Comparison of ENCODE assay signal across 18 mouse cellular contexts in genomic region chr10:108448421-108448820, GRCm38 (mm10).
DNase-seq lines count a peak whose midpoint lies in the region; ATAC-seq and TF ChIP-seq lines count a peak whose summit lies in the region.
"Had no signal": no experiment of that assay in that cellular context is flagged by ENCODE, and none has a peak within 500 bp of the region (broad histone marks: within the 10 kb centered on the region; RNA-seq: fewer than 3 reads in every experiment).

No protein-coding gene starts in this region.

- no peaks in the 10 kb centered on the region for H3K36me3 ChIP-seq in intestine, postnatal 0 days (ENCODE audit: control insufficient read depth, insufficient read depth)
- H3K36me3 ChIP-seq in intestine, embryonic 15.5 days: no peaks in the 10 kb centered on the region
- H3K36me3 ChIP-seq in hindbrain, embryonic 16.5 days (ENCODE audit: control insufficient read depth, insufficient read depth, low read length): no peaks in the 10 kb centered on the region
- H3K36me3 ChIP-seq: forebrain, embryonic 12.5 days; midbrain, embryonic 15.5 days had no signal

- ATAC-seq in intestine, postnatal 0 days: no peak
- ATAC-seq in intestine, embryonic 15.5 days: no peak
- ATAC-seq in hindbrain, embryonic 16.5 days: no peak
- no peak for ATAC-seq in megakaryocyte, adult 5-6 weeks (ENCODE audit: poor library complexity, severe bottlenecking)
- ATAC-seq: midbrain, embryonic 15.5 days had no signal

- no peaks in the 10 kb centered on the region for H3K4me1 ChIP-seq in intestine, postnatal 0 days (replicated peaks; ENCODE audit: control insufficient read depth, insufficient read depth, low read length)
- H3K4me1 ChIP-seq in intestine, embryonic 15.5 days (replicated peaks): peaks cover 13% of the 10 kb centered on the region
- H3K4me1 ChIP-seq in hindbrain, embryonic 16.5 days (ENCODE audit: control insufficient read depth, insufficient read depth, low read depth, low read length): peaks cover 7% of the 10 kb centered on the region

- TF ChIP-seq CTCF in intestine, postnatal 0 days (IDR thresholded peaks at IDR 0.05; ENCODE audit: low read depth): peak; percentile 29

- H3K27ac ChIP-seq in intestine, postnatal 0 days (ENCODE audit: low read depth, low read length): no peak overlapping the region
- H3K27ac ChIP-seq in intestine, embryonic 15.5 days: no peak overlapping the region
- H3K27ac ChIP-seq in hindbrain, embryonic 16.5 days (ENCODE audit: low read depth, low read length): no peak overlapping the region
- H3K27ac ChIP-seq: forebrain, embryonic 12.5 days; hindbrain, embryonic 14.5 days; layer of hippocampus, adult 2 months; midbrain, embryonic 15.5 days had no signal

- H3K27me3 ChIP-seq in intestine, postnatal 0 days (replicated peaks; ENCODE audit: control insufficient read depth, insufficient read depth, low read length): no peaks in the 10 kb centered on the region
- H3K27me3 ChIP-seq in intestine, embryonic 15.5 days (replicated peaks): no peaks in the 10 kb centered on the region
- H3K27me3 ChIP-seq in hindbrain, embryonic 16.5 days (replicated peaks; ENCODE audit: control insufficient read depth, insufficient read depth, low read length): no peaks in the 10 kb centered on the region

- WGBS in intestine, postnatal 0 days: 72% methylated on average over 11 of the region's 11 CpGs
- 74% methylated on average over 11 of the region's 11 CpGs for WGBS in intestine, embryonic 15.5 days
- 85% methylated on average over 11 of the region's 11 CpGs for WGBS in hindbrain, embryonic 16.5 days

- no peak overlapping the region for H3K4me3 ChIP-seq in intestine, postnatal 0 days (ENCODE audit: low read depth, low read length)
- H3K4me3 ChIP-seq in intestine, embryonic 15.5 days (replicated peaks): no peak overlapping the region
- no peak overlapping the region for H3K4me3 ChIP-seq in hindbrain, embryonic 16.5 days (ENCODE audit: low read length)
- H3K4me3 ChIP-seq: forebrain, embryonic 12.5 days; layer of hippocampus, adult 2 months; midbrain, embryonic 15.5 days had no signal

- DNase-seq in NIH3T3 (ENCODE audit: low read depth): peak; percentile 14
- peak; percentile 19 for DNase-seq in heart, postnatal 4 days
- DNase-seq in lung, postnatal 14 days: peak; percentile 43
- DNase-seq: adrenal gland, adult 2 months; cerebellum, adult 11 months; cerebellum, postnatal 36 days; gastrocnemius, postnatal 36 days; kidney, adult 11 months; left cerebral cortex, postnatal 4 days had no signal

- no peaks in the 10 kb centered on the region for H3K9me3 ChIP-seq in intestine, postnatal 0 days (ENCODE audit: control insufficient read depth)
- H3K9me3 ChIP-seq in intestine, embryonic 15.5 days: no peaks in the 10 kb centered on the region
- H3K9me3 ChIP-seq in hindbrain, embryonic 16.5 days (ENCODE audit: control insufficient read depth, low read length): no peaks in the 10 kb centered on the region
- H3K9me3 ChIP-seq: forebrain, embryonic 12.5 days; midbrain, embryonic 15.5 days had no signal

- no peak overlapping the region for H3K9ac ChIP-seq in intestine, postnatal 0 days (ENCODE audit: low read depth, low read length)
- H3K9ac ChIP-seq in intestine, embryonic 15.5 days: no peak overlapping the region
- no peak overlapping the region for H3K9ac ChIP-seq in hindbrain, embryonic 16.5 days (ENCODE audit: low read depth, low read length)
- H3K9ac ChIP-seq: forebrain, embryonic 12.5 days; hindbrain, embryonic 14.5 days; midbrain, embryonic 15.5 days had no signal

- no peak overlapping the region for H3K4me2 ChIP-seq in intestine, postnatal 0 days (replicated peaks; ENCODE audit: low read depth)
- no peak overlapping the region for H3K4me2 ChIP-seq in intestine, embryonic 15.5 days (replicated peaks)
- H3K4me2 ChIP-seq in hindbrain, embryonic 16.5 days (ENCODE audit: low read length): no peak overlapping the region
- H3K4me2 ChIP-seq: forebrain, embryonic 12.5 days; hindbrain, embryonic 14.5 days; liver, embryonic 11.5 days; midbrain, embryonic 15.5 days had no signal
